Mouse (Mus musculus): ENCODE measurements around the gene Pdhx. TPM values are rescaled to one million over a fixed set of nuclear protein-coding genes. Genes with fewer than 3 reads are reported as not detected.

The Pdhx gene
- polyA plus RNA-seq, 1 experiment from 2014 or later = 61.7 TPM

GRCm38 (mm10) chr2:103051937-103052893 is 21.1 kb downstream of the Pdhx start:
- H3K27me3 ChIP-seq = no peaks in the 10 kb centered on the region

DNA sequence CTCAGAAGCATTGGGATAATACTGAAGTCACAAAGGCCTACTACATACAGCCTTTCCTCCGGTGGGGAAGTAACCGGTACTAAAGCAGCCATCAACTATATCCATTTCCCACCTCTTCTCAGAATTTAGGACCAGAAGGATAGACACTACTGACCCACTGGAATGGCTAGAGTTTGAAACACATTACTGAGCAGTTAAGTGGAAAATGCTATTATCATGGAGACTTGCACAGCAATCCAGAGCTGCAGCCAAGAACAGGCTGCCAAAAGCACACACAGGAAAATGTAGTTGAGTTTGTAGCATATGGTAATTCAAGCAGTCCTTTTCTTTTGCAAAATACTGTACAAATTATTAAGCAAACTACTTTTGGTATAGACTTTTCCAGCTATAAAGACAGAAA is 28.0 kb downstream of the Pdhx start:
- ATAC-seq = no peak
- 77% methylated on average over 2 of the region's 2 CpGs for WGBS

More at GRCm38 (mm10) chr2:103051937-103052893, 21.1 kb downstream of the Pdhx start:
- Histone ChIP-seq H3K9me3 (no peaks in the 10 kb centered on the region), H3K4me2 (replicated peaks) (no peak overlapping the region), H3K9ac (replicated peaks) (no peak overlapping the region), H3K4me3 (replicated peaks) (no peak overlapping the region), H3K27ac (no peak overlapping the region), H3K4me1 (replicated peaks) (no peaks in the 10 kb centered on the region; the same call in 1 of the 2 replicates), H3K36me3 (peaks cover 6% of the 10 kb centered on the region; the same call in 1 of the 2 replicates)
- WGBS = 86% methylated on average over 19 of the region's 19 CpGs
- ATAC-seq = no peak

GRCm38 (mm10) chr2:103040896-103041295 is 32.4 kb downstream of the Pdhx start:
- Histone ChIP-seq H3K4me2 (replicated peaks) (no peak overlapping the region), H3K27ac (no peak overlapping the region), H3K36me3 (peaks cover 25% of the 10 kb centered on the region), H3K4me1 (replicated peaks) (no peaks in the 10 kb centered on the region), H3K4me3 (replicated peaks) (no peak overlapping the region), H3K27me3 (no peaks in the 10 kb centered on the region), H3K9ac (replicated peaks) (no peak overlapping the region), H3K9me3 (no peaks in the 10 kb centered on the region)
- WGBS = 78% methylated on average over 8 of the region's 8 CpGs
- ATAC-seq = no peak

More for the DNA sequence above, 28.0 kb downstream of the Pdhx start:
- Histone ChIP-seq H3K9ac (replicated peaks) (no peak overlapping the region), H3K36me3 (peaks cover 17% of the 10 kb centered on the region), H3K4me3 (replicated peaks) (no peak overlapping the region), H3K9me3 (no peaks in the 10 kb centered on the region), H3K4me1 (replicated peaks) (no peaks in the 10 kb centered on the region; the same call in 1 of the 2 replicates), H3K27ac (no peak overlapping the region), H3K27me3 (no peaks in the 10 kb centered on the region), H3K4me2 (replicated peaks) (no peak overlapping the region)

DNA sequence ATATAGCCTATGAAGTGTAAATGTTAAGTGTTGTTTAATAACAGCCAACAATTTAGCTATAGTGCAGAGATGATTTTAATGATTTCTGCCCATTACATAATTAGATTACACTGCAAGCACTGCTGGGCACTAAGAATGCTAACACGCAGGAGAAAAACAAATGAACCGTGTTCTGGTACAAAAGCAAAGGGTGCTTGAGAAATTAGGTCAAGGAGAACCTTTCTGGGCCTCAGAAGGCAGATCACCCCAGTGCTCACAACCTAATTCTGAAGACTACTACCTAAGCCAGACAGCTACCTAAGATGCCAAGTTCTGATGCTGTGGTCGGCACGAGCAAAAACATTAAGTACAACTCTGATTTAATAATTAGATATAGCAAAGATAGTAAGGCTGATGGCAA is 35.5 kb downstream of the Pdhx start:
- no peaks in the 10 kb centered on the region for H3K4me1 ChIP-seq (replicated peaks)
- H3K27ac ChIP-seq = no peak overlapping the region
- H3K9me3 ChIP-seq = no peaks in the 10 kb centered on the region
- H3K36me3 ChIP-seq = peaks cover 36% of the 10 kb centered on the region
- no peak overlapping the region for H3K9ac ChIP-seq (replicated peaks)
- no peaks in the 10 kb centered on the region for H3K27me3 ChIP-seq
- H3K4me3 ChIP-seq (replicated peaks) = no peak overlapping the region
- WGBS = 78% methylated on average over 4 of the region's 4 CpGs
- no peak overlapping the region for H3K4me2 ChIP-seq (replicated peaks)
- ATAC-seq = no peak

GRCm38 (mm10) chr2:103022728-103023127 is 50.6 kb downstream of the Pdhx start:
- Histone ChIP-seq H3K9ac (replicated peaks) (no peak overlapping the region), H3K27me3 (no peaks in the 10 kb centered on the region), H3K27ac (no peak overlapping the region), H3K4me1 (replicated peaks) (peaks cover 18% of the 10 kb centered on the region), H3K9me3 (no peaks in the 10 kb centered on the region), H3K36me3 (0 out of 2 replicates have a peak, but pooled peaks cover 12% of the 10 kb centered on the region), H3K4me3 (replicated peaks) (no peak overlapping the region), H3K4me2 (replicated peaks) (no peak overlapping the region)
- 63% methylated on average over 3 of the region's 3 CpGs for WGBS
- ATAC-seq = no peak

GRCm38 (mm10) chr2:103020191-103020987 is 52.9 kb downstream of the Pdhx start:
- H3K4me1 ChIP-seq (replicated peaks) = peaks cover 18% of the 10 kb centered on the region
- no peak overlapping the region for H3K4me2 ChIP-seq (replicated peaks)
- H3K27me3 ChIP-seq = no peaks in the 10 kb centered on the region
- H3K4me3 ChIP-seq (replicated peaks) = no peak overlapping the region
- 40% methylated on average over 4 of the region's 4 CpGs for WGBS
- peak; percentile 73 for ATAC-seq
- no peak overlapping the region for H3K27ac ChIP-seq
- H3K9me3 ChIP-seq = no peaks in the 10 kb centered on the region
- H3K36me3 ChIP-seq = 0 out of 2 replicates have a peak, but pooled peaks cover 4% of the 10 kb centered on the region
- H3K9ac ChIP-seq (replicated peaks) = no peak overlapping the region

- H3K27me3 ChIP-seq = no peaks in the 10 kb centered on the region
- peaks cover 18% of the 10 kb centered on the region for H3K4me1 ChIP-seq (replicated peaks)
- H3K9ac ChIP-seq (replicated peaks) = no peak overlapping the region
- no peaks in the 10 kb centered on the region for H3K9me3 ChIP-seq
- no peak overlapping the region for H3K27ac ChIP-seq
- ATAC-seq = 0 out of 2 replicates have a peak, but pooled peaks have one; percentile 35
- 0 out of 2 replicates have a peak, but pooled peaks cover 4% of the 10 kb centered on the region for H3K36me3 ChIP-seq
- 75% methylated on average over 9 of the region's 9 CpGs for WGBS
- no peak overlapping the region for H3K4me3 ChIP-seq (replicated peaks)
- H3K4me2 ChIP-seq (replicated peaks) = no peak overlapping the region
Observed at GRCm38 (mm10) chr2:103018817-103019494, 54.4 kb downstream of the Pdhx start.

GRCm38 (mm10) chr2:103017391-103017824 is 55.9 kb downstream of the Pdhx start:
- no peak for ATAC-seq
- H3K9me3 ChIP-seq = peaks cover 5% of the 10 kb centered on the region; the same call in 1 of the 2 replicates
- H3K27ac ChIP-seq = no peak overlapping the region
- H3K36me3 ChIP-seq = 0 out of 2 replicates have a peak, but pooled peaks cover 4% of the 10 kb centered on the region
- H3K9ac ChIP-seq (replicated peaks) = no peak overlapping the region
- no peak overlapping the region for H3K4me3 ChIP-seq (replicated peaks)
- 80% methylated on average over 2 of the region's 2 CpGs for WGBS
- no peaks in the 10 kb centered on the region for H3K27me3 ChIP-seq
- no peak overlapping the region for H3K4me2 ChIP-seq (replicated peaks)
- H3K4me1 ChIP-seq (replicated peaks) = peaks cover 10% of the 10 kb centered on the region

GRCm38 (mm10) chr2:103016089-103016488 is 57.2 kb downstream of the Pdhx start:
- peaks cover 9% of the 10 kb centered on the region for H3K4me1 ChIP-seq (replicated peaks)
- H3K36me3 ChIP-seq = no peaks in the 10 kb centered on the region

DNA sequence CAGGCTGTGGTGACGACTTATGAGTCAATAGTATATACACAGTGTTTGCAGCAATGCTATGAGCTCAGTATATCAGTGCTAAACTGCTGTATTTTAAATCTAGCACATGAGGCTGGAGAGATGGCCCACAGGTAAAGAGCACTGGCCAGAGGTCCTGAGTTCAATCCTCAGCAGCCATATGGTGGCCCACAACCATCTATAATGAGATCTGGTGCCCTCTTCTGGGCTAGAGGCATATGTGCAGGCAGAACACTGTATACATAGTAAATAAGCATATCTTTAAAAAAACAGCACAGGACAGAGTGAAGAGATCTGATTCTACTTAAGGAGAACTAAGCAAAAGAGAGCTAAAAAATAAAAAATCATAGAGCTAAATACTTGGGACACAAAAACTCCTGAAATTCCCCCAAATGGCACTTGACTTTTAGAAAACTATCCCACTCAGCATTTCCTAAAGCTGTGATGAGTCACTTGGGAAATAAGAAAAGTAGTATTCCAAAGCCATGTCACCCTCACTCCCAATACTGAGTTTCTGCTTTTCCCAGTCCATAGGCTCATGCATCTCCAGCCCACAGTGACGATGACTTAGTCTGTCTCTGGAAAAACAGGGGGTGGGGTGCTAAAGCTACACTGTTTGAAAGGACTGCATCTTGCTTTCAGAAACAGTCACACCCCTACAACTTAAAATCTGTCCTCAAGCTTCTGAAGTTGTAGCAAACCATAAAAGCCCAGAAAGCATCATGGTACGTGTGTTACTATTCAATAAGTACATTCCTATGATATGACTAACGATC is 60.3 kb downstream of the Pdhx start:
- Histone ChIP-seq H3K27me3 (no peaks in the 10 kb centered on the region), H3K27ac (no peak overlapping the region), H3K9me3 (peaks cover 5% of the 10 kb centered on the region; the same call in 1 of the 2 replicates), H3K4me3 (replicated peaks) (no peak overlapping the region), H3K4me1 (replicated peaks) (no peaks in the 10 kb centered on the region), H3K4me2 (replicated peaks) (no peak overlapping the region), H3K9ac (replicated peaks) (no peak overlapping the region), H3K36me3 (no peaks in the 10 kb centered on the region)
- 91% methylated on average over 4 of the region's 4 CpGs for WGBS
- no peak for ATAC-seq

More at GRCm38 (mm10) chr2:103016089-103016488, 57.2 kb downstream of the Pdhx start:
- Histone ChIP-seq H3K9me3 (peaks cover 5% of the 10 kb centered on the region; the same call in 1 of the 2 replicates), H3K9ac (replicated peaks) (no peak overlapping the region), H3K4me2 (replicated peaks) (no peak overlapping the region), H3K4me3 (replicated peaks) (no peak overlapping the region), H3K27ac (no peak overlapping the region), H3K27me3 (no peaks in the 10 kb centered on the region)
- ATAC-seq = no peak

GRCm38 (mm10) chr2:103008221-103008620 is 65.1 kb downstream of the Pdhx start:
- ATAC-seq = no peak
- WGBS = 90% methylated on average over 3 of the region's 3 CpGs
- Histone ChIP-seq H3K4me3 (replicated peaks) (no peak overlapping the region), H3K4me2 (replicated peaks) (no peak overlapping the region), H3K9me3 (peaks cover 5% of the 10 kb centered on the region; the same call in 1 of the 2 replicates), H3K27ac (no peak overlapping the region), H3K27me3 (no peaks in the 10 kb centered on the region), H3K4me1 (replicated peaks) (no peaks in the 10 kb centered on the region), H3K36me3 (no peaks in the 10 kb centered on the region), H3K9ac (replicated peaks) (no peak overlapping the region)

All from midbrain, embryonic 13.5 days (tissue).